9 mouse cellular contexts compared by ENCODE assay signal in genomic region chr8:126913241-126914106, GRCm38 (mm10). TPM values are rescaled to one million over a fixed set of nuclear protein-coding genes. Genes with fewer than 3 reads are reported as not detected.
DNase-seq lines count a peak whose midpoint lies in the region; ATAC-seq and TF ChIP-seq lines count a peak whose summit lies in the region.
"Had no signal": no experiment of that assay in that cellular context is flagged by ENCODE, and none has a peak within 500 bp of the region (broad histone marks: within the 10 kb centered on the region; RNA-seq: fewer than 3 reads in every experiment).

No protein-coding gene starts in this region.

- 69% methylated on average over 12 of the region's 12 CpGs for WGBS in forebrain, embryonic 10.5 days
- 69% methylated on average over 12 of the region's 12 CpGs for WGBS in forebrain, embryonic 11.5 days
- WGBS in olfactory bulb, adult 2 months = 45% methylated on average over 12 of the region's 12 CpGs

- no peak for TF ChIP-seq CTCF in olfactory bulb, adult 2 months (IDR thresholded peaks at IDR 0.05; ENCODE audit: insufficient read depth, low read depth, low read length)

- no peak overlapping the region for H3K4me3 ChIP-seq in forebrain, embryonic 10.5 days
- H3K4me3 ChIP-seq in forebrain, embryonic 11.5 days (ENCODE audit: low read depth, low read length) = no peak overlapping the region
- no peak overlapping the region for H3K4me3 ChIP-seq in olfactory bulb, adult 2 months (ENCODE audit: insufficient read depth, low read depth, low read length)
- H3K4me3 ChIP-seq: midbrain, embryonic 12.5 days had no signal

- H3K4me2 ChIP-seq in forebrain, embryonic 11.5 days (ENCODE audit: low read depth, low read length, severe bottlenecking) = no peak overlapping the region
- H3K4me2 ChIP-seq: midbrain, embryonic 12.5 days had no signal

- no peak overlapping the region for H3K9ac ChIP-seq in forebrain, embryonic 11.5 days (ENCODE audit: low read length)
- H3K9ac ChIP-seq: midbrain, embryonic 12.5 days had no signal

- H3K27me3 ChIP-seq in forebrain, embryonic 10.5 days (ENCODE audit: poor library complexity, severe bottlenecking) = no peaks in the 10 kb centered on the region
- H3K27me3 ChIP-seq in forebrain, embryonic 11.5 days (ENCODE audit: control insufficient read depth, insufficient read depth, low read length) = no peaks in the 10 kb centered on the region

- peak overlapping the region; percentile 59 for H3K27ac ChIP-seq in forebrain, embryonic 10.5 days
- H3K27ac ChIP-seq in forebrain, embryonic 11.5 days (ENCODE audit: low read depth, low read length) = no peak overlapping the region
- H3K27ac ChIP-seq in olfactory bulb, adult 2 months (ENCODE audit: insufficient read depth, low read depth, low read length) = peak overlapping the region; percentile 2; the same call in 1 of the 2 replicates
- H3K27ac ChIP-seq: midbrain, embryonic 12.5 days had no signal

- TF ChIP-seq POLR2A in olfactory bulb, adult 2 months (IDR thresholded peaks at IDR 0.05; ENCODE audit: insufficient read depth, low read depth, low read length) = no peak

- DNase-seq in forebrain, embryonic 10.5 days (ENCODE audit: extremely low spot score, low spot score) = no peak
- no peak for DNase-seq in forebrain, embryonic 11.5 days (ENCODE audit: low spot score)
- peak; percentile 81 for DNase-seq in adrenal gland, postnatal 14 days
- peak; percentile 83 for DNase-seq in gastrocnemius, adult 18-20 months (ENCODE audit: low spot score)
- DNase-seq in kidney, adult 18-20 months = peak; percentile 78
- no peak for DNase-seq in frontal cortex, postnatal 14 days (ENCODE audit: low spot score in 2 of 2)
- no peak for DNase-seq in ovary, postnatal 10 days (ENCODE audit: low spot score)

- ATAC-seq in forebrain, embryonic 11.5 days (replicated peaks; ENCODE audit: low FRiP score) = no peak

- H3K36me3 ChIP-seq in forebrain, embryonic 10.5 days (replicated peaks) = no peaks in the 10 kb centered on the region
- H3K36me3 ChIP-seq in forebrain, embryonic 11.5 days (ENCODE audit: control insufficient read depth, insufficient read depth, low read length) = no peaks in the 10 kb centered on the region
- H3K36me3 ChIP-seq: midbrain, embryonic 12.5 days had no signal

- H3K4me1 ChIP-seq in forebrain, embryonic 10.5 days = peaks cover 18% of the 10 kb centered on the region
- no peaks in the 10 kb centered on the region for H3K4me1 ChIP-seq in forebrain, embryonic 11.5 days (replicated peaks; ENCODE audit: control insufficient read depth, insufficient read depth, low read length)
- peaks cover 12% of the 10 kb centered on the region for H3K4me1 ChIP-seq in olfactory bulb, adult 2 months (ENCODE audit: control insufficient read depth, insufficient read depth, low read length)

- H3K9me3 ChIP-seq in forebrain, embryonic 10.5 days = no peaks in the 10 kb centered on the region
- H3K9me3 ChIP-seq in forebrain, embryonic 11.5 days (ENCODE audit: control insufficient read depth, low read length) = no peaks in the 10 kb centered on the region
- H3K9me3 ChIP-seq: midbrain, embryonic 12.5 days had no signal

RNA-seq across cellular contexts. Expression of gene Tomm20, which starts 32.2 kb away (rescaled TPM):
- polyA plus RNA-seq in forebrain, embryonic 10.5 days (2016; fragmentation: Nextera tagmentation; extraction: Ambion mirVana) = 294 and 298 TPM in 2 replicates
- polyA plus RNA-seq in forebrain, embryonic 11.5 days (2014; fragmentation: Nextera tagmentation; extraction: Ambion mirVana) = 219 and 231 TPM in 2 replicates
- total RNA-seq in adrenal gland, postnatal 14 days (2021) = 206 and 229 TPM in 2 replicates
- 100 to 1,000 TPM in 1 of 2 experiments, 10 to 100 TPM in 1; 98.0 to 115 TPM for total RNA-seq in gastrocnemius, adult 18-20 months (2021)
- 518 TPM in 1 of 2 replicates, not detected in the other for polyA plus RNA-seq in olfactory bulb, adult 2 months (2012; ENCODE audit: insufficient read depth, insufficient read length, low replicate concordance, missing spikeins)

RNA-seq across cellular contexts. Expression of gene Rbm34, which starts 57.4 kb away (rescaled TPM):
- polyA plus RNA-seq in forebrain, embryonic 10.5 days (2016; fragmentation: Nextera tagmentation; extraction: Ambion mirVana) = 26.1 and 26.5 TPM in 2 replicates
- 29.8 and 31.1 TPM in 2 replicates for polyA plus RNA-seq in forebrain, embryonic 11.5 days (2014; fragmentation: Nextera tagmentation; extraction: Ambion mirVana)
- 14.1 and 16.0 TPM in 2 replicates for total RNA-seq in adrenal gland, postnatal 14 days (2021)
- total RNA-seq in gastrocnemius, adult 18-20 months (2021) = 1 to 10 TPM; 4.4 to 6.2 TPM
- polyA plus RNA-seq in olfactory bulb, adult 2 months (2012; ENCODE audit: insufficient read depth, insufficient read length, low replicate concordance, missing spikeins) = not detected in 2 replicates

Comparison
In these comparisons a context has a peak if more than half of its experiments do, and no peak if none do; other contexts are left out.
1. DNase-seq: peak in adrenal gland, postnatal 14 days (single experiment), gastrocnemius, adult 18-20 months (single experiment) and kidney, adult 18-20 months (single experiment); none in forebrain, embryonic 10.5 days (single experiment), forebrain, embryonic 11.5 days (single experiment), frontal cortex, postnatal 14 days (0 of 2) and ovary, postnatal 10 days (single experiment).
2. RNA of gene Rbm34, which starts 57.4 kb away (polyA plus RNA-seq): 29.8 to 31.1 TPM in forebrain, embryonic 11.5 days and 26.1 to 26.5 TPM in forebrain, embryonic 10.5 days; not detected in olfactory bulb, adult 2 months; every median in the first group is over 10 times any median in the second.